Mouse (Mus musculus): ENCODE results near the gene Bst2.

Gene Bst2

GRCm38 (mm10) chr8:71537028-71537867 is at the start of gene Bst2:
Bst2 (minus strand) TSS chr8:71537456.
- Histone ChIP-seq H3K36me3 (ENCODE audit: control insufficient read depth, insufficient read depth, low read length, poor library complexity, severe bottlenecking) (no peaks in the 10 kb centered on the region), H3K27me3 (ENCODE audit: control insufficient read depth, insufficient read depth, low read length, poor library complexity, severe bottlenecking) (no peaks in the 10 kb centered on the region)
- peak; percentile 91 for DNase-seq (ENCODE audit: low read depth, low spot score)

GRCm38 (mm10) chr8:71586891-71587290 is 49.6 kb upstream of the Bst2 start:
- Histone ChIP-seq H3K27me3 (ENCODE audit: control insufficient read depth, insufficient read depth, low read length, poor library complexity, severe bottlenecking) (no peaks in the 10 kb centered on the region), H3K36me3 (ENCODE audit: control insufficient read depth, insufficient read depth, low read length, poor library complexity, severe bottlenecking) (no peaks in the 10 kb centered on the region)
- peak; percentile 52 for DNase-seq (ENCODE audit: low read depth, low spot score)

- no peaks in the 10 kb centered on the region for H3K27me3 ChIP-seq (ENCODE audit: control insufficient read depth, insufficient read depth, low read length, poor library complexity, severe bottlenecking)
- H3K36me3 ChIP-seq (ENCODE audit: control insufficient read depth, insufficient read depth, low read length, poor library complexity, severe bottlenecking), result no peaks in the 10 kb centered on the region
- DNase-seq (ENCODE audit: low read depth, low spot score), result no peak
Observed at GRCm38 (mm10) chr8:71580201-71580600, 42.9 kb upstream of the Bst2 start.

DNA sequence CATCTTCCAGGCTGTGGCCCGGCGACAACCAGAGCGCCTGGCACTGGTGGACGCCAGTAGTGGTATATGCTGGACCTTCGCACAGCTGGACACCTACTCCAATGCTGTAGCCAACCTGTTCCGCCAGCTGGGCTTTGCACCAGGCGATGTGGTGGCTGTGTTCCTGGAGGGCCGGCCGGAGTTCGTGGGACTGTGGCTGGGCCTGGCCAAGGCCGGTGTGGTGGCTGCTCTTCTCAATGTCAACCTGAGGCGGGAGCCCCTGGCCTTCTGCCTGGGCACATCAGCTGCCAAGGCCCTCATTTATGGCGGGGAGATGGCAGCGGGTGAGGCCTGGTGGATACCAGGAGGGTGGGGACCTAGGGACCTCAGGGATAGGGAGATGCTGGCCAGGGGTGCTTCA is 42.2 kb upstream of the Bst2 start:
- DNase-seq (ENCODE audit: low read depth, low spot score), result no peak
- no peaks in the 10 kb centered on the region for H3K27me3 ChIP-seq (ENCODE audit: control insufficient read depth, insufficient read depth, low read length, poor library complexity, severe bottlenecking)
- no peaks in the 10 kb centered on the region for H3K36me3 ChIP-seq (ENCODE audit: control insufficient read depth, insufficient read depth, low read length, poor library complexity, severe bottlenecking)

- no peaks in the 10 kb centered on the region for H3K36me3 ChIP-seq (ENCODE audit: control insufficient read depth, insufficient read depth, low read length, poor library complexity, severe bottlenecking)
- DNase-seq (ENCODE audit: low read depth, low spot score), result no peak
- H3K27me3 ChIP-seq (ENCODE audit: control insufficient read depth, insufficient read depth, low read length, poor library complexity, severe bottlenecking), result no peaks in the 10 kb centered on the region
Observed at GRCm38 (mm10) chr8:71579009-71579408, 41.8 kb upstream of the Bst2 start.

- no peak for DNase-seq (ENCODE audit: low read depth, low spot score)
- Histone ChIP-seq H3K36me3 (ENCODE audit: control insufficient read depth, insufficient read depth, low read length, poor library complexity, severe bottlenecking) (no peaks in the 10 kb centered on the region), H3K27me3 (ENCODE audit: control insufficient read depth, insufficient read depth, low read length, poor library complexity, severe bottlenecking) (no peaks in the 10 kb centered on the region)
Observed at GRCm38 (mm10) chr8:71577856-71578387, 40.7 kb upstream of the Bst2 start.

GRCm38 (mm10) chr8:71575020-71575419 is 37.8 kb upstream of the Bst2 start:
- Histone ChIP-seq H3K27me3 (ENCODE audit: control insufficient read depth, insufficient read depth, low read length, poor library complexity, severe bottlenecking) (no peaks in the 10 kb centered on the region), H3K36me3 (ENCODE audit: control insufficient read depth, insufficient read depth, low read length, poor library complexity, severe bottlenecking) (no peaks in the 10 kb centered on the region)
- no peak for DNase-seq (ENCODE audit: low read depth, low spot score)

GRCm38 (mm10) chr8:71574426-71574825 is 37.2 kb upstream of the Bst2 start:
- Histone ChIP-seq H3K36me3 (ENCODE audit: control insufficient read depth, insufficient read depth, low read length, poor library complexity, severe bottlenecking) (no peaks in the 10 kb centered on the region), H3K27me3 (ENCODE audit: control insufficient read depth, insufficient read depth, low read length, poor library complexity, severe bottlenecking) (no peaks in the 10 kb centered on the region)
- DNase-seq (ENCODE audit: low read depth, low spot score), result no peak

DNA sequence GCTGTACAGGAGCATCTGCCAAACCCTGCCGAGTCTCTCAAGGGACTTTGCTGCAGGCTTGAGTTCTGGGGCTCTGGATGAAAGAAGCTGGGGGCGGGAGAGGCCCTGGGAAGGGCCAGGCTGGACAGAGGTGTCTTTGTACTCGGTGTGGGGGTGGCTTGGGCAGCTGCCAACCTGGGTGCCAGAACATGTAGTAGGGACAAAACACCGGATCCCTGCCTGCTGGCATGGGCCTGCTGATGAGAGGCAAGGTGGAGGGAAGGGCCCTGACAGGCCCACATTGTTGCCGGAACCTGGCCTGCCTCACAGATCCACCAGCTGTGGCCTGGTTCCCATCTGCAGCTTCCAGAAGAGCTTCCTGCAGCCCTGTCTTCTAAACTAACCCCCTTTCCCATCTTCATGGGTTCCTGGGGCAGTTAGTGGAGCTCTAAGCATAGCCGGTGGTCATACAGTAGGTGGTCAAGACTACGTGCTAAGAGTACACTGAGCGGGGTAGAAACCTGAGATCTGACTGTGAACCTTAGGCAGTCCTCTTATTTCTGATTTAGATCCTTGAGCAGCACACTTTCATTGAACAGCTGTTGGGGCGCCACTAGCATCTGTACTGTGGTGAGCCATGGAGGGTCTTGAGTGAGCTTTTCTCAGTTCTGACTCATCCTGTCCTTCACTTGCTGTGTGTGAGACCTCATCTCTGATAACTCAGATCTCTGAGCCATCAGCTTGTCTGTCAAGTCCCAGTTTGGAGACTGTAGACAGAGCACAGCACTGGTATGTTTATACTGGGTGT is 35.8 kb upstream of the Bst2 start:
- DNase-seq (ENCODE audit: low read depth, low spot score), result no peak
- H3K27me3 ChIP-seq (ENCODE audit: control insufficient read depth, insufficient read depth, low read length, poor library complexity, severe bottlenecking), result no peaks in the 10 kb centered on the region
- H3K36me3 ChIP-seq (ENCODE audit: control insufficient read depth, insufficient read depth, low read length, poor library complexity, severe bottlenecking), result no peaks in the 10 kb centered on the region

DNA sequence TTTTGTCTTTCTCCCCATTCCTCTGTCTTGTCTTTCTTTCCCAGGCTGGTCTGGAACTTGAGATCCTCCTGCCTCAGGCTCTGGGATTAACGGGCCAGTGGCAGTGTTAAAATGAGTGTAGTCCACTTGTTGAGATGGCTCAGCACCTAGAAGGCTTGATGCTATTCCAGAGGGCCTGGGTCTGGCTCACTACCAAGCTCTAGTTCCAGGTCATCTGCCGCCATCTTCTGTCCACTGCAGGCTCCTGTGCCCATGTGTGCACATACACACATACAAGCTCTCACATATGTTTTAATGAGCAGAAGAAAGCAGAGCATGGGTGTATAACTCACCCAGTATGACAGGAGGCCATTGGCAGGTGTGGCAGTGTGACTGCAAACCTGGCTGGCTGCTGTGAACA is 34.8 kb upstream of the Bst2 start:
- Histone ChIP-seq H3K27me3 (ENCODE audit: control insufficient read depth, insufficient read depth, low read length, poor library complexity, severe bottlenecking) (no peaks in the 10 kb centered on the region), H3K36me3 (ENCODE audit: control insufficient read depth, insufficient read depth, low read length, poor library complexity, severe bottlenecking) (no peaks in the 10 kb centered on the region)
- no peak for DNase-seq (ENCODE audit: low read depth, low spot score)

GRCm38 (mm10) chr8:71570291-71570954 is 33.2 kb upstream of the Bst2 start:
- DNase-seq (ENCODE audit: low read depth, low spot score), result peak; percentile 91
- Histone ChIP-seq H3K36me3 (ENCODE audit: control insufficient read depth, insufficient read depth, low read length, poor library complexity, severe bottlenecking) (no peaks in the 10 kb centered on the region), H3K27me3 (ENCODE audit: control insufficient read depth, insufficient read depth, low read length, poor library complexity, severe bottlenecking) (no peaks in the 10 kb centered on the region)

DNA sequence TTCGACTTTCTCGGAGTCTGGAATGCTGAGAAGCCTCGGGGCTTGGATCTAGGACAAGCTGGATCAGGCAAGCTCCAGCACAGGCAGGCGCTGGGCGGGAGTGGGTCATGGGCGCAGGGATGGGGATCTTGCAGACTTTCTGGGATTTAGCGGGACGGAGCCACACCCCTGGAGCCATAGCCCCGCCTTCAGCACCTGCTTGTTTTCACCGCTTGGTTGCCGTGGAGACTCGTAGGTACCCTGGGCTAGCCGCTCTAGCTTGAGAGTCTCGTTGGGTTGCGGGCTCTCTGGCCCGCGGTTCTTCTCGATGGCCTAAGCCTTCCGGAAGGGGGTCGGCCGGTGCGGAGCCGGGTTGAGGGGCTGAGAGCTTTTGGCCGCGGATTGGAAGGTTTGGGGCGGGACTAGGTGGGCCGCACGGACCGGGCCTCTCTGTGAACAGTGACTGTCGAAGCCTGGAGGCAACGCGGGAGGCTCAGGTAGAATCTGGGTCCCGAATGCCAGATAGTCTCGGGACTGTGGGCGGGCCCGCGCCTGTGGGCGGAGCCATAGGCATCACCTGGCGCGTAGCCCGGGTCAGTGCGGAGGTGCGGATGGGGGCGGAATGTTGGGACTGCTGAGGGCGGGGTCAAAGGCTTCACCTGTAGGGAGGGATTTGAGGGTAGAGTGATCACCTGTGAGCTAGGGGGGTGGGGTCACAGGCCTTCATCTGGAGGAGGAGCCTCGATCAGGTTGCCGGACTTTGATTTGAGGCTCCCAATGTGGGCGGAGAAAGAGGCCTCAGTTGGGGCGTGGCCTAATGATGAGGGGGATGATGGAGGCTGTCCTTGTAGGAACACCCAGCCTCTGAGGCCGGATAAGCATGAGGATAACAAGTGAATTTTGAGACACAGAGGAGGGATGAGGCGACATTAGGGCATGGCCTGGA is 32.4 kb upstream of the Bst2 start:
- Histone ChIP-seq H3K36me3 (ENCODE audit: control insufficient read depth, insufficient read depth, low read length, poor library complexity, severe bottlenecking) (no peaks in the 10 kb centered on the region), H3K27me3 (ENCODE audit: control insufficient read depth, insufficient read depth, low read length, poor library complexity, severe bottlenecking) (no peaks in the 10 kb centered on the region)
- DNase-seq (ENCODE audit: low read depth, low spot score), result peak; percentile 89

DNA sequence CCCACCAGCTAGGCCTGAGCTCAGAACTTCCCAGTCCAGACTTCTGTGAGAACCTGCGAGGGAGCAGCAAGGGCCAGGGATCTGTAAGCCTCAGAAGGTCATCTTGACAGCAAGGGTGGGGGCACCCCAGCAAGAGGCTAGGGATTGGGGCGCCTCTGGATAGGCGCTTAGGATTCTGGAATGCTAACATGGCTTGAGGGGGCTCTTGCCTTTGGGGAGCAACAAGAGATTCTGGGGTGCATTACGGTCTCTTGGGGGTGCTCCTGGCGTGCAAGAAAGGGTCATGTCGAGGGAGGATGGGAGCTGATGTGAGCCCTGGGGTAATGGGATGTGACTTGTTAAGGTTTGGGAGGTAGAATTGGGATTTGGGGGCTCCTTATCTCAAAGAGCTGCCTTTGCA is 31.7 kb upstream of the Bst2 start:
- no peak for DNase-seq (ENCODE audit: low read depth, low spot score)
- Histone ChIP-seq H3K27me3 (ENCODE audit: control insufficient read depth, insufficient read depth, low read length, poor library complexity, severe bottlenecking) (no peaks in the 10 kb centered on the region), H3K36me3 (ENCODE audit: control insufficient read depth, insufficient read depth, low read length, poor library complexity, severe bottlenecking) (no peaks in the 10 kb centered on the region)

DNA sequence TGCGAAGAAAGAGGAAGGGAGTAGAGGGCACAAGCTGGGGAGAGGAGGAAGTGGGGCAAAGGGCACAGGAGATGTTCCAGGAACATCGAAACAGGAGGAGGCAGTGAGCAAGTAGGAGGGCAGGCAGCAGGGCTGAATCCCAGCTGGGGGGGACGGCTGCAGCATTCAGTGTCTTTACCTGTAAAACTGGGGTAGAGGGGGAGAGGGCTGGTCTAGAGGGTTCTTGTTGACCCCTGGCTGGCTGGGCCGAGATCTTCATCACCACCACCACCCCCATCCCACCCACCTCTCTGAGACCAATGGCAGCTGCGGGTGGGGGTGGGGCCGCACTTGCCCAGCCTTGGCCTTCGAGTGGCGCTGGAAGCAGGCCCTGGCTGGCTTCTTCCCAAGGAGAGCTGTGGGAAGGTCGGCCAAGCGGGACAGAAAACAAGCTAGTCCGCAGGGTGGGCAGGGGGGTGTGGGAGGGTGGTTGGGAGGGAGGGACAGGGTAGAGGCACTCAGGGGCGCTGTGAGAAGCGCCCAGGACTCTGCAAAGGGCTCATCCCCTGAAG is 31.2 kb upstream of the Bst2 start, which contains the start of gene Slc27a1:
Gene Slc27a1 (plus strand): TSS at position 496 of the 551 bp plus-strand sequence.
- DNase-seq (ENCODE audit: low read depth, low spot score), result no peak
- no peaks in the 10 kb centered on the region for H3K27me3 ChIP-seq (ENCODE audit: control insufficient read depth, insufficient read depth, low read length, poor library complexity, severe bottlenecking)

More for the DNA sequence above, 31.2 kb upstream of the Bst2 start, which contains the start of gene Slc27a1:
- no peaks in the 10 kb centered on the region for H3K36me3 ChIP-seq (ENCODE audit: control insufficient read depth, insufficient read depth, low read length, poor library complexity, severe bottlenecking)
